Mouse (Mus musculus) erythroblast, embryonic 14.5 days (primary cell): Measurements from ENCODE around the gene Igtp.

ENCODE experiments used
- GATA1 ChIP-seq: IDR thresholded peaks from 2 replicates; pipeline ENCODE4 v1.6.1; 2012; ENCODE audit warnings: low read length, inconsistent platforms, mixed read lengths
- TAL1 ChIP-seq: IDR thresholded peaks from 3 replicates; pipeline ENCODE4 v1.6.1; 2012; ENCODE audit warnings: low read length, inconsistent platforms, mixed read lengths

GRCm38 (mm10) chr11:58214391-58215048, 15.2 kb downstream of the Igtp start:
- TF ChIP-seq GATA1 (no peak), TAL1 (no peak)
